Mouse (Mus musculus) thymus, adult 2 months (tissue): ENCODE data around the gene Ints4. TPM values are rescaled to one million over a fixed set of nuclear protein-coding genes. Genes with fewer than 3 reads are reported as not detected.
A peak's percentile ranks its signal among the peaks of the same experiment; 100 is the strongest.
"Not testable (repeated sequence)": the region's sequence is repeated elsewhere in the genome, so short reads cannot be mapped to it uniquely, and the experiment has no call there.

Experiments used
- DNase-seq: peaks from one replicate; pipeline ENCODE4 v3.0.0; 2021
- H3K27ac ChIP-seq: fragments of 200-500 bp; 2 replicates; pipeline ENCODE4 v1.5.1; 2012; ENCODE audit warnings: low read length, control low read depth; ENCODE audit not compliant: control insufficient read depth, insufficient read depth
- H3K27me3 ChIP-seq: fragments of 200-500 bp; 2 replicates; pipeline ENCODE4 v1.6.1; 2012; ENCODE audit warnings: mild to moderate bottlenecking, low read length, moderate library complexity, mixed read lengths; ENCODE audit not compliant: control insufficient read depth, insufficient read depth
- H3K36me3 ChIP-seq: fragments of 200-500 bp; 2 replicates; pipeline ENCODE4 v1.6.1; 2012; ENCODE audit warnings: mild to moderate bottlenecking, low read length, moderate library complexity; ENCODE audit not compliant: control insufficient read depth, insufficient read depth
- H3K4me1 ChIP-seq: fragments of 200-500 bp; replicated peaks from 2 replicates; pipeline ENCODE4 v1.6.1; 2012; ENCODE audit warnings: low read length; ENCODE audit not compliant: control insufficient read depth, insufficient read depth
- H3K4me3 ChIP-seq: fragments of 200-500 bp; 2 replicates; pipeline ENCODE4 v1.5.1; 2012; ENCODE audit warnings: mild to moderate bottlenecking, low read length, control low read depth, moderate library complexity; ENCODE audit not compliant: control insufficient read depth, insufficient read depth
- CTCF ChIP-seq: fragments of 200-500 bp; IDR thresholded peaks from 2 replicates; pipeline ENCODE4 v1.5.1; 2012; ENCODE audit warnings: mild to moderate bottlenecking, control low read depth, low read length, moderate library complexity, borderline replicate concordance; ENCODE audit not compliant: control insufficient read depth, poor library complexity, insufficient read depth; ENCODE audit errors: extremely low read depth
- POLR2A ChIP-seq: fragments of 200-500 bp; IDR thresholded peaks from 2 replicates; pipeline ENCODE4 v1.6.1; 2012; ENCODE audit warnings: mild to moderate bottlenecking, low read length, control low read depth, moderate library complexity; ENCODE audit not compliant: control insufficient read depth, poor library complexity, insufficient read depth; ENCODE audit errors: extremely low read depth
- WGBS: fragments of 180-500 bp; shearing (Covaris S2); methylation state at CpG from one replicate; pipeline ENCODE4 v1.1.7; 2018; 5-methylcytosine and 5-hydroxymethylcytosine counted together
- polyA plus RNA-seq: library from polyadenylated mRNA; depleted of rRNA; stranded (reverse); fragments of >200 nt; gene quantifications from 2 replicates; pipeline ENCODE4 v1.2.3, GENCODE M21; 2012; rRNA removed

Ints4 gene
- polyA plus RNA-seq: 68.4 and 77.5 TPM in 2 replicates

- under 1% methylated on average over 24 of the region's 24 CpGs for WGBS
- H3K4me3 ChIP-seq: peak within 1 kb of the TSS; percentile 86
- peak within 1 kb of the TSS; percentile 21; the same call in 1 of the 2 replicates for H3K27ac ChIP-seq
- no peaks in the 10 kb centered on the region for H3K27me3 ChIP-seq
- peaks cover 7% of the 10 kb centered on the region; the same call in 1 of the 2 replicates for H3K36me3 ChIP-seq
- peak; percentile 91 for DNase-seq
- no peaks in the 10 kb centered on the region for H3K4me1 ChIP-seq
- TF ChIP-seq CTCF (peak; percentile 49; the same call in 1 of the 2 replicates), POLR2A (peak; percentile 55; the same call in 1 of the 2 replicates)
These were observed at the start of gene Ints4 for GRCm38 (mm10) chr7:97480821-97481339. Gene Ints4, plus strand, starts transcription at chr7:97480956.

- not testable (repeated sequence) for H3K4me3 ChIP-seq, H3K27ac ChIP-seq, H3K27me3 ChIP-seq, H3K36me3 ChIP-seq, DNase-seq, H3K4me1 ChIP-seq
- 96% methylated on average over 3 of the region's 3 CpGs for WGBS
These were observed 47.2 kb upstream of the Ints4 start for GRCm38 (mm10) chr7:97433517-97433916.

- Histone ChIP-seq H3K4me1 (0 out of 2 replicates have a peak, but pooled peaks cover 3% of the 10 kb centered on the region), H3K4me3 (no peak overlapping the region), H3K27ac (no peak overlapping the region), H3K27me3 (no peaks in the 10 kb centered on the region), H3K36me3 (no peaks in the 10 kb centered on the region)
- DNase-seq: no peak
- WGBS: 80% methylated on average over 10 of the region's 10 CpGs
- TF ChIP-seq POLR2A (no peak), CTCF (no peak)
These were observed 46.2 kb upstream of the Ints4 start for GRCm38 (mm10) chr7:97434517-97434916.

GRCm38 (mm10) chr7:97438986-97439385 is 41.8 kb upstream of the Ints4 start:
- H3K27ac ChIP-seq: no peak overlapping the region
- no peak for DNase-seq
- H3K36me3 ChIP-seq: no peaks in the 10 kb centered on the region
- H3K4me1 ChIP-seq: no peaks in the 10 kb centered on the region; the same call in 1 of the 2 replicates
- no peak overlapping the region for H3K4me3 ChIP-seq
- H3K27me3 ChIP-seq: no peaks in the 10 kb centered on the region
- TF ChIP-seq CTCF (no peak), POLR2A (no peak)

- TF ChIP-seq POLR2A (no peak), CTCF (no peak)
- peak; percentile 40 for DNase-seq
- no peak overlapping the region for H3K4me3 ChIP-seq
- no peaks in the 10 kb centered on the region for H3K27me3 ChIP-seq
- peaks cover 14% of the 10 kb centered on the region for H3K4me1 ChIP-seq
- WGBS: 1% methylated on average over 6 of the region's 6 CpGs
- no peaks in the 10 kb centered on the region for H3K36me3 ChIP-seq
- H3K27ac ChIP-seq: no peak overlapping the region
These were observed 34.4 kb upstream of the Ints4 start for GRCm38 (mm10) chr7:97446171-97446925.

- H3K4me1 ChIP-seq: peaks cover 17% of the 10 kb centered on the region
- 0 out of 2 replicates have a peak overlapping the region, but pooled peaks have one; percentile 7 for H3K27ac ChIP-seq
- no peak overlapping the region for H3K4me3 ChIP-seq
- TF ChIP-seq CTCF (no peak), POLR2A (no peak)
- 25% methylated on average over 6 of the region's 6 CpGs for WGBS
- no peaks in the 10 kb centered on the region for H3K27me3 ChIP-seq
- DNase-seq: peak; percentile 17
- H3K36me3 ChIP-seq: no peaks in the 10 kb centered on the region
These were observed 33.7 kb upstream of the Ints4 start for GRCm38 (mm10) chr7:97447050-97447531.

GRCm38 (mm10) chr7:97451023-97451422 is 29.7 kb upstream of the Ints4 start, which contains the start of gene Kctd14:
Gene Kctd14, plus strand, starts transcription at chr7:97451323.
- DNase-seq, H3K4me3 ChIP-seq, H3K27ac ChIP-seq, H3K27me3 ChIP-seq, H3K36me3 ChIP-seq: not testable (repeated sequence)
- peaks cover 40% of the 10 kb centered on the region for H3K4me1 ChIP-seq
- WGBS: 94% methylated on average over 2 of the region's 2 CpGs
